ENCODE assay signal across 8 mouse cellular contexts in genomic region chr4:127168211-127168913, GRCm38 (mm10). TPM values are rescaled to one million over a fixed set of nuclear protein-coding genes. Genes with fewer than 3 reads are reported as not detected.
DNase-seq lines count a peak whose midpoint lies in the region; TF ChIP-seq lines count a peak whose summit lies in the region.

No protein-coding gene starts in this region.

- WGBS in embryonic facial prominence, embryonic 10.5 days: under 1% methylated on average over 39 of the region's 39 CpGs
- under 1% methylated on average over 39 of the region's 39 CpGs for WGBS in large intestine, adult 2 months

- H3K4me3 ChIP-seq in gastrocnemius, adult 2 months: peak overlapping the region; percentile 78
- peak overlapping the region; percentile 86 for H3K4me3 ChIP-seq in embryonic facial prominence, embryonic 10.5 days

- intact Hi-C loops in gastrocnemius, adult 2 months (cut with DNase I): no loop called here
- intact Hi-C loops in heart, postnatal 10 days (cut with DNase I): no loop called here

- H3K27ac ChIP-seq in gastrocnemius, adult 2 months: no peak overlapping the region
- H3K27ac ChIP-seq in embryonic facial prominence, embryonic 10.5 days (replicated peaks): peak overlapping the region; percentile 75

- peaks cover 22% of the 10 kb centered on the region for H3K4me1 ChIP-seq in embryonic facial prominence, embryonic 10.5 days

- H3K9me3 ChIP-seq in embryonic facial prominence, embryonic 10.5 days: no peaks in the 10 kb centered on the region

- H3K36me3 ChIP-seq in embryonic facial prominence, embryonic 10.5 days (replicated peaks): no peaks in the 10 kb centered on the region

- TF ChIP-seq CTCF in gastrocnemius, adult 2 months (IDR thresholded peaks at IDR 0.05): no peak

- peaks cover 68% of the 10 kb centered on the region for H3K27me3 ChIP-seq in embryonic facial prominence, embryonic 10.5 days (replicated peaks; ENCODE audit: low read depth, poor library complexity, severe bottlenecking)

- DNase-seq in gastrocnemius, adult 2 months: peak; percentile 26
- no peak for DNase-seq in gastrocnemius, postnatal 25 days
- DNase-seq in adrenal gland, postnatal 14 days: peak; percentile 69
- DNase-seq in embryonic facial prominence, embryonic 10.5 days (ENCODE audit: low spot score): peak; percentile 72
- DNase-seq in heart, postnatal 10 days: peak; percentile 24 to 35
- DNase-seq in large intestine, adult 2 months (ENCODE audit: low read depth, low spot score): peak; percentile 1
- peak; percentile 13 for DNase-seq in lung, postnatal 36 days
- DNase-seq in retina, embryonic 14.5 days (ENCODE audit: low spot score): peak; percentile 74

RNA-seq across cellular contexts. Expression of gene Dlgap3, which starts 0.6 kb away (rescaled TPM):
- total RNA-seq in gastrocnemius, adult 2 months (2021): not detected
- under 1 TPM in 1 of 2 experiments, not detected in 1; 0.08 TPM for total RNA-seq in gastrocnemius, postnatal 25 days (2021)
- 6.7 and 6.8 TPM in 2 replicates for total RNA-seq in adrenal gland, postnatal 14 days (2021)
- 0.83 and 0.98 TPM in 2 replicates for polyA plus RNA-seq in embryonic facial prominence, embryonic 10.5 days (2016; fragmentation: Nextera tagmentation; extraction: Ambion mirVana)
- total RNA-seq in heart, postnatal 10 days (2021): under 1 TPM; 0.22 to 0.26 TPM
- 0.22 and 0.32 TPM in 2 replicates for polyA plus RNA-seq in large intestine, adult 2 months (2012; rRNA removed)

RNA-seq across cellular contexts. Expression of gene Tmem35b, which starts 44.9 kb away (rescaled TPM):
- 1 to 10 TPM in 1 of 2 experiments, under 1 TPM in 1; 0.87 to 1.4 TPM for total RNA-seq in gastrocnemius, adult 2 months (2021)
- total RNA-seq in gastrocnemius, postnatal 25 days (2021): 1 to 10 TPM in 1 of 2 experiments, under 1 TPM in 1; 0.74 to 1.3 TPM
- 11.1 and 12.2 TPM in 2 replicates for total RNA-seq in adrenal gland, postnatal 14 days (2021)
- polyA plus RNA-seq in embryonic facial prominence, embryonic 10.5 days (2016; fragmentation: Nextera tagmentation; extraction: Ambion mirVana): 11.9 and 12.1 TPM in 2 replicates
- total RNA-seq in heart, postnatal 10 days (2021): 1 to 10 TPM; 2.0 to 2.5 TPM
- 14.8 and 16.4 TPM in 2 replicates for polyA plus RNA-seq in large intestine, adult 2 months (2012; rRNA removed)
